Mouse (Mus musculus): ENCODE measurements around the gene Ppara.

- no peak for TF ChIP-seq CTCF (IDR thresholded peaks at IDR 0.05; ENCODE audit: borderline replicate concordance, insufficient read depth, low read depth, low read length)
- TF ChIP-seq POLR2A (IDR thresholded peaks at IDR 0.05; ENCODE audit: borderline replicate concordance, insufficient read depth, low read length): no peak
Observed at GRCm38 (mm10) chr15:85743946-85744345, 9.2 kb downstream of the Ppara start.
